Mouse (Mus musculus) retina, postnatal 1 day (tissue): ENCODE results near the gene Zfp568.
A peak's percentile ranks its signal among the peaks of the same experiment; 100 is the strongest.

Experiments used
- DNase-seq: peaks from one replicate; pipeline ENCODE4 v3.0.0-alpha.2; 2012

Zfp568 gene

DNA sequence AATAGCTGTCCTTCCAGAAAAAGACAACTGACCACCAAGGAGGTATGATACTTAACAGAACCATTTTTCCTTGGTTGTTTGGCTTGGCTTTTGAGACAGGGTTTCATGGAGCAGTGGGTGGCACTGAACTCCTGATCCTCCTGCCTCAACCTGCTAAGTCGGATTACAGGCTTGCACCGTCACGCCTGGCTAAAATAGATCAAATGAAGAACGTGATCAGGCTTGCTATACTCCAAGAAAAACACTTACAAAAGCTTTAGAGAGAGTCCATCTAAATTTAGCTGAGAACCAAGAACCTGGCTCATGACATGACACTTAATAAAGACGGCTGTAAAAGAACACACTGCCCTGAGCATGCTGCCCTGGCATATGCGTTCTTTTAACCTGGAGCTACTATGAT is 76.6 kb downstream of the Zfp568 start:
- DNase-seq: no peak

DNA sequence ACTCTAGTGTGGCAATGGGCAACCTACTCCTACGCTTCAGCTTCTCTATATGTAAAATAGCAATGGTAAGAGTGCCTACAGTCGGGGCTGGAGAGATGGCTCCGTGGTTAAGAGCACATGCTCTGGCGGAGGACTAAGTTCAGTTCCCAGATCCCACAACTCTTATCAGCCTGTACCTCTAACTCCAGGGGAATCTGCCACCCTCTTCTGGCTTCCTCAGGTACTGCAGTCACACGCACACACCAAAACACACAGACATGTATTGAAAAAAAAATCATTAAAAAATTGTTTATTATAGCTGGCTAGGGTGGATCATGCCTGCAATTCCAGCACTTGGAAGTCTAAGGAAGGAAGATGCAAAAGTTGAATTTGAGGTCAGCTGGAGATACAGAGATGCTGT is 78.7 kb downstream of the Zfp568 start:
- DNase-seq: peak; percentile 46

DNA sequence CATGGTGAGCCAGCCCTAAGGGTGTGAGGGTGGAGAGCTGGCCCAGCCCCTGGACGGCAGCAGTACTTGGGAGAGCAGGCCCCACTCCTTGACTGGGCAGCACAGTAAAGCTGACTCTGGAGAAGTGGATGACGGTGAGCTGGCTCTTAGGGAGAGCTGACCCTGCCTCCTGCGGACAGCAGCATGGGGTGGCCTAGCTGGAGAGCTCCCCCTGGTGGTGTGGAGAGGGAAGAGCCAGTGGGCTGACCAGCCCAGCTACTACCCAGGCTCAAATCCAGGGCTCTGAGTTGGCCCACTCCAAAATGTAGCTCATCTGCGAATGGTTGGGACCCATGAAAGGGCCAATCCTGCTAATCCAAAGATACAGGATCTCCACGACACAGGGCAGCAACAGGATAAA is 80.9 kb downstream of the Zfp568 start:
- DNase-seq: no peak

DNA sequence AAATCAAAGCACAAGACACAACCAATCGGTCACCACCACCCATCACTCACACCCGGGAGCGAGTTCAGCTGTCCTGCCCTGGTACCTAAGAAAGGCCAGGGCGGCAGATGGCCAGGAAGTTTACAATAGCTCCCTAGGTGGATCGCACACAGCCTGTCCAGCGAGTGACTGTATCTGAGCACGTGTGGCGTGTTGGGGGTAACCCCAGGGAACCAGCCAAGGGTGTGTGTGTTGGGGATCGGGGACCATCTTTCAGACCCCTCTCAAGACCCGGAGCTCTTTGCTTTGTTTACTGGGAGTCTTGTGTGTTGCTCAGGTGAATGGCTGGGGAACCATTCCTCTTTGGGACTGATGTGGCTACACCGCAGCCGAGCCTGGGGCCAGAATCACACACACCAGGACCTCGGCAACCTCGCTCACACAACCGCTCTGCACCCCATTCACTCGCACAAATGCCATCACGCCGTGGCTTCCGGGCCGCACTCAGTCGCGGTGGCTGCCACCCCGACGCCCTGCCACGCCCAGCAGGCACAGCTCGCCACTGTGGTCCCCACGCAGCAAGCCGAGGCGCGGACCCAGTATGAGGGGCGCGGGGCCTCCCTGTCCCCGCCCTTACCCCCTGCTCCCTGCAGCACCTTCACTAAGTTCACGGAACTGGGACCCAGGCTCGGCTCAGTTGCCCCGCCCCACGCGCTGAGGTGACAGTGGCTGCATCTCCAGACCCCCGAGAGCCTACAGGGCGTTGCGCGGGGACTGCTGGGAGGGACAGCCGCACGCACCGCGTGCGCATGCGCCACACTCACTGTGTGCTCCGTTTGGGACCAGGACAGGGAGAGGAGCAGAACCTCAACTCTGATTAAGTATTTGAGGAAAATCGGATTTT is 88.6 kb downstream of the Zfp568 start, which contains the start of gene Zfp82:
Zfp82 (minus strand) TSS at position 755 of the 883 bp plus-strand sequence.
- peak; percentile 93 for DNase-seq
